Mouse (Mus musculus): ENCODE data around the gene Gm6763. TPM values are rescaled to one million over a fixed set of nuclear protein-coding genes. Genes with fewer than 3 reads are reported as not detected.
"Not testable (repeated sequence)": the region's sequence is repeated elsewhere in the genome, so short reads cannot be mapped to it uniquely, and the experiment has no call there.

Gene Gm6763
- total RNA-seq (2012; rRNA removed) (not detected in 2 replicates), total RNA-seq (2014; rRNA removed) (not detected in 2 replicates), polyA plus RNA-seq (2012; ENCODE audit: insufficient read length, low read depth) (not detected in 2 replicates)

DNA sequence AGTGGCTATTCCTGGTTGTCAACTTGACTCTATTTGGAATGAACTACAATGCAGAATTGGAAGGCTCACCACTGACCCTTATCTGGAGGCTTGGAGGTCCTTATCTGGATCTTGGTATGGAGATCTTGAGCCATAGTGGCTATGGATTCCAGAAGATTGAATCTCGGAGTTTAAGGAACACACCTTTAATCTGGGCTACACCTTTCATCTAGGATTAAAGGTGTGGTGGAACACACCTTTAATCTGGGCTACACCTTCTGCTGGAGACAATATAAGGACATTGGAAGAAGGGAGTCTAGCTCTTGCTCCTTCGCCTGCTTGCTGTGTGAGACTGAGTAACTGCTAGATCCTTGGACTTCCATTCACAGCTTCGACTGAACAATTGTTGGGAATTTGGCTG lies at the start of gene Gm6763:
Gm6763 (plus strand) TSS at position 301 of the 400 bp plus-strand sequence.
- H3K27ac ChIP-seq (ENCODE audit: insufficient read depth, low read depth); H3K36me3 ChIP-seq (replicated peaks in 1 of 2; ENCODE audit: control insufficient read depth in 1 of 2, insufficient read depth in 1 of 2, low read length in 1 of 2); H3K79me2 ChIP-seq (replicated peaks; ENCODE audit: control insufficient read depth, extremely low read depth, insufficient read depth, poor library complexity, severe bottlenecking); H3K27me3 ChIP-seq (replicated peaks); in situ Hi-C loops (cut with MboI; ENCODE audit: low pct_ligation_motif_present, low pct_unique_long_range_greater_than_20kb, low sequenced_read_pairs); H3K4me2 ChIP-seq (ENCODE audit: insufficient read depth, low read depth, poor library complexity, severe bottlenecking); DNase-seq (ENCODE audit: extremely low read depth); dilution Hi-C loops (cut with MboI; ENCODE audit: extremely low pct_ligation_motif_present, extremely low pct_unique_long_range_greater_than_20kb, low sequenced_read_pairs); H3K9ac ChIP-seq (ENCODE audit: insufficient read depth, low read depth); H3K4me3 ChIP-seq (replicated peaks in 1 of 3; ENCODE audit: low read depth in 2 of 3, low read length in 2 of 3, poor library complexity in 1 of 3); H3K9me3 ChIP-seq (replicated peaks; ENCODE audit: low read length); H3K4me1 ChIP-seq (ENCODE audit: control insufficient read depth in 1 of 2, insufficient read depth in 2 of 2): not testable (repeated sequence)

DNA sequence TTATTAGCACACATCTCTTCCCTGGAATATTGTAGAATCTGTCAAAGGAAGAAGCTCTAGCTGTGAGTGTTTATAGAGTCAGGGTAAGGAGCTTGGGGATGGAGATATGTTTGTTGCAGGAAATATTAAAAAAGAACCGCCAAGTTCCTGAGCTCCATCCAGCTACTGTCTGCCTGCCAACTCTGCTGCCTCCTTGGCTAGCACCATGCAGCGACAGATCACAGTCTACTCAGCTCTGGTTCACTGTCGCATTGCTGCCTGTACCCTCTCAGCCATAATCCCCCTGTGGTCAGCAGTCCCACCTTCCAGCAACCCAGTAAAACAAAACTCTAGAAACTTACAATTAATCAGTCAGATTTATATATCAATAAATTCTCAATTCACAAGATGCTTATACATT lies 41.3 kb upstream of the Gm6763 start:
- TF ChIP-seq POLR2AphosphoS2 (IDR thresholded peaks at IDR 0.05; ENCODE audit: low read depth, low read length) (no peak), E2F4 (IDR thresholded peaks at IDR 0.05; ENCODE audit: insufficient replicate concordance, low read depth, low read length) (no peak), RCOR1 (conservative IDR thresholded peaks at IDR 0.05; ENCODE audit: low read depth, low read length) (no peak), TCF12 (IDR thresholded peaks at IDR 0.05; ENCODE audit: low read depth, low read length) (no peak), UBTF (IDR thresholded peaks at IDR 0.05; ENCODE audit: low read depth, low read length) (no peak)
- Histone ChIP-seq H3K4me3 (replicated peaks in 1 of 3; ENCODE audit: low read depth in 2 of 3, low read length in 2 of 3, poor library complexity in 1 of 3) (no peak overlapping the region), H3K79me2 (replicated peaks; ENCODE audit: control insufficient read depth, extremely low read depth, insufficient read depth, poor library complexity, severe bottlenecking) (no peaks in the 10 kb centered on the region), H3K27ac (ENCODE audit: insufficient read depth, low read depth) (no peak overlapping the region), H3K4me2 (ENCODE audit: insufficient read depth, low read depth, poor library complexity, severe bottlenecking) (no peak overlapping the region), H3K9me3 (replicated peaks; ENCODE audit: low read length) (peaks cover 19% of the 10 kb centered on the region), H3K9ac (ENCODE audit: insufficient read depth, low read depth) (no peak overlapping the region), H3K4me1 (ENCODE audit: control insufficient read depth in 1 of 2, insufficient read depth in 2 of 2) (no peaks in the 10 kb centered on the region), H3K27me3 (replicated peaks) (no peaks in the 10 kb centered on the region), H3K36me3 (replicated peaks in 1 of 2; ENCODE audit: control insufficient read depth in 1 of 2, insufficient read depth in 1 of 2, low read length in 1 of 2) (no peaks in the 10 kb centered on the region)
- DNase-seq (ENCODE audit: extremely low read depth), result no peak
- in situ Hi-C loops (cut with MboI; ENCODE audit: low pct_ligation_motif_present, low pct_unique_long_range_greater_than_20kb, low sequenced_read_pairs) (no loop called here), dilution Hi-C loops (cut with MboI; ENCODE audit: extremely low pct_ligation_motif_present, extremely low pct_unique_long_range_greater_than_20kb, low sequenced_read_pairs) (no loop called here)

DNA sequence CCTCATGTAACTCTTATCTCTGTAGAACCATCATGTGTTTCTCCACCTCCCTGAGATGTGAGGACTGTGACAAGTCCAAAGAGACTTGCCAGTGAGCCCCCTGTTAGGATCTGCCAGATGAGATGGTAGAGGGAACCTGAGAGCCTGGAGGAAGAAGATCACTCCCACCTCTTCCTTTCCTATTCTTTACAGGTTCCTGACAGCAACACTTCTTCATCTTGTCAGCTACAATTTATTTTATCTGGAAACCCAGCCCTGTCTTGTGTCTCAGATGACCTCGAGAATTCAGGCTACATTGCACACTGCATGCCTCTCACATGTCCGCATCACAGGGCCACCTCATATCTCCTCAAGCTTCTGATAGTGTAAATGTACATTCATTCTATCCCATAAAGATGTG lies 33.0 kb upstream of the Gm6763 start:
- Histone ChIP-seq H3K4me2 (ENCODE audit: insufficient read depth, low read depth, poor library complexity, severe bottlenecking) (no peak overlapping the region), H3K79me2 (replicated peaks; ENCODE audit: control insufficient read depth, extremely low read depth, insufficient read depth, poor library complexity, severe bottlenecking) (no peaks in the 10 kb centered on the region), H3K36me3 (replicated peaks in 1 of 2; ENCODE audit: control insufficient read depth in 1 of 2, insufficient read depth in 1 of 2, low read length in 1 of 2) (no peaks in the 10 kb centered on the region), H3K9ac (ENCODE audit: insufficient read depth, low read depth) (no peak overlapping the region), H3K4me3 (replicated peaks in 1 of 3; ENCODE audit: low read depth in 2 of 3, low read length in 2 of 3, poor library complexity in 1 of 3) (no peak overlapping the region), H3K9me3 (replicated peaks; ENCODE audit: low read length) (peaks cover 11% of the 10 kb centered on the region), H3K27me3 (replicated peaks) (no peaks in the 10 kb centered on the region), H3K27ac (ENCODE audit: insufficient read depth, low read depth) (no peak overlapping the region), H3K4me1 (ENCODE audit: control insufficient read depth in 1 of 2, insufficient read depth in 2 of 2) (no peaks in the 10 kb centered on the region)
- DNase-seq (ENCODE audit: extremely low read depth), result no peak
- dilution Hi-C loops (cut with MboI; ENCODE audit: extremely low pct_ligation_motif_present, extremely low pct_unique_long_range_greater_than_20kb, low sequenced_read_pairs) (no loop called here), in situ Hi-C loops (cut with MboI; ENCODE audit: low pct_ligation_motif_present, low pct_unique_long_range_greater_than_20kb, low sequenced_read_pairs) (no loop called here)
- no peak for TF ChIP-seq USF2 (conservative IDR thresholded peaks at IDR 0.05; ENCODE audit: low read depth, low read length)
- TF ChIP-seq RAD21 (IDR thresholded peaks at IDR 0.05; ENCODE audit: low read depth, low read length), result no peak
- TF ChIP-seq RCOR1 (conservative IDR thresholded peaks at IDR 0.05; ENCODE audit: low read depth, low read length), result no peak
- TF ChIP-seq ZNF384 (IDR thresholded peaks at IDR 0.05; ENCODE audit: low read depth, low read length), result no peak
- no peak for TF ChIP-seq CHD2 (IDR thresholded peaks at IDR 0.05; ENCODE audit: low read length)
- no peak for TF ChIP-seq KAT2A (IDR thresholded peaks at IDR 0.05; ENCODE audit: insufficient replicate concordance, low read length)
- TF ChIP-seq MAX (IDR thresholded peaks at IDR 0.05; ENCODE audit: low read length), result no peak
- no peak for TF ChIP-seq IRF4 (IDR thresholded peaks at IDR 0.05; ENCODE audit: low read depth, low read length)
- no peak for TF ChIP-seq CTCF (conservative IDR thresholded peaks at IDR 0.05 in 1 of 2, IDR thresholded peaks at IDR 0.05 in 1 of 2; ENCODE audit: low read depth in 2 of 2, low read length in 2 of 2)
- TF ChIP-seq UBTF (IDR thresholded peaks at IDR 0.05; ENCODE audit: low read depth, low read length), result no peak

DNA sequence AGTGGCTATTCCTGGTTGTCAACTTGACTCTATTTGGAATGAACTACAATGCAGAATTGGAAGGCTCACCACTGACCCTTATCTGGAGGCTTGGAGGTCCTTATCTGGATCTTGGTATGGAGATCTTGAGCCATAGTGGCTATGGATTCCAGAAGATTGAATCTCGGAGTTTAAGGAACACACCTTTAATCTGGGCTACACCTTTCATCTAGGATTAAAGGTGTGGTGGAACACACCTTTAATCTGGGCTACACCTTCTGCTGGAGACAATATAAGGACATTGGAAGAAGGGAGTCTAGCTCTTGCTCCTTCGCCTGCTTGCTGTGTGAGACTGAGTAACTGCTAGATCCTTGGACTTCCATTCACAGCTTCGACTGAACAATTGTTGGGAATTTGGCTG lies 8.6 kb upstream of the Gm6763 start, which contains the start of gene Gm21293:
Gm21293 (plus strand) TSS at position 301 of the 400 bp plus-strand sequence.
- DNase-seq (ENCODE audit: extremely low read depth); H3K4me3 ChIP-seq (replicated peaks in 1 of 3; ENCODE audit: low read depth in 2 of 3, low read length in 2 of 3, poor library complexity in 1 of 3); H3K27ac ChIP-seq (ENCODE audit: insufficient read depth, low read depth); dilution Hi-C loops (cut with MboI; ENCODE audit: extremely low pct_ligation_motif_present, extremely low pct_unique_long_range_greater_than_20kb, low sequenced_read_pairs); H3K27me3 ChIP-seq (replicated peaks); H3K79me2 ChIP-seq (replicated peaks; ENCODE audit: control insufficient read depth, extremely low read depth, insufficient read depth, poor library complexity, severe bottlenecking); H3K36me3 ChIP-seq (replicated peaks in 1 of 2; ENCODE audit: control insufficient read depth in 1 of 2, insufficient read depth in 1 of 2, low read length in 1 of 2); in situ Hi-C loops (cut with MboI; ENCODE audit: low pct_ligation_motif_present, low pct_unique_long_range_greater_than_20kb, low sequenced_read_pairs); H3K9me3 ChIP-seq (replicated peaks; ENCODE audit: low read length); H3K4me1 ChIP-seq (ENCODE audit: control insufficient read depth in 1 of 2, insufficient read depth in 2 of 2); H3K4me2 ChIP-seq (ENCODE audit: insufficient read depth, low read depth, poor library complexity, severe bottlenecking); H3K9ac ChIP-seq (ENCODE audit: insufficient read depth, low read depth): not testable (repeated sequence)

DNA sequence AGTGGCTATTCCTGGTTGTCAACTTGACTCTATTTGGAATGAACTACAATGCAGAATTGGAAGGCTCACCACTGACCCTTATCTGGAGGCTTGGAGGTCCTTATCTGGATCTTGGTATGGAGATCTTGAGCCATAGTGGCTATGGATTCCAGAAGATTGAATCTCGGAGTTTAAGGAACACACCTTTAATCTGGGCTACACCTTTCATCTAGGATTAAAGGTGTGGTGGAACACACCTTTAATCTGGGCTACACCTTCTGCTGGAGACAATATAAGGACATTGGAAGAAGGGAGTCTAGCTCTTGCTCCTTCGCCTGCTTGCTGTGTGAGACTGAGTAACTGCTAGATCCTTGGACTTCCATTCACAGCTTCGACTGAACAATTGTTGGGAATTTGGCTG lies 8.4 kb downstream of the Gm6763 start, which contains the start of gene Gm8764:
Gm8764 (plus strand) TSS at position 301 of the 400 bp plus-strand sequence.
- H3K27ac ChIP-seq (ENCODE audit: insufficient read depth, low read depth); dilution Hi-C loops (cut with MboI; ENCODE audit: extremely low pct_ligation_motif_present, extremely low pct_unique_long_range_greater_than_20kb, low sequenced_read_pairs); H3K79me2 ChIP-seq (replicated peaks; ENCODE audit: control insufficient read depth, extremely low read depth, insufficient read depth, poor library complexity, severe bottlenecking); DNase-seq (ENCODE audit: extremely low read depth); H3K9me3 ChIP-seq (replicated peaks; ENCODE audit: low read length); H3K4me1 ChIP-seq (ENCODE audit: control insufficient read depth in 1 of 2, insufficient read depth in 2 of 2); H3K4me2 ChIP-seq (ENCODE audit: insufficient read depth, low read depth, poor library complexity, severe bottlenecking); H3K9ac ChIP-seq (ENCODE audit: insufficient read depth, low read depth); H3K36me3 ChIP-seq (replicated peaks in 1 of 2; ENCODE audit: control insufficient read depth in 1 of 2, insufficient read depth in 1 of 2, low read length in 1 of 2); in situ Hi-C loops (cut with MboI; ENCODE audit: low pct_ligation_motif_present, low pct_unique_long_range_greater_than_20kb, low sequenced_read_pairs); H3K4me3 ChIP-seq (replicated peaks in 1 of 3; ENCODE audit: low read depth in 2 of 3, low read length in 2 of 3, poor library complexity in 1 of 3); H3K27me3 ChIP-seq (replicated peaks): not testable (repeated sequence)

Measured in CH12.LX (cell line).